Comparison of ENCODE assay signal across 8 mouse cellular contexts in the genomic region with DNA sequence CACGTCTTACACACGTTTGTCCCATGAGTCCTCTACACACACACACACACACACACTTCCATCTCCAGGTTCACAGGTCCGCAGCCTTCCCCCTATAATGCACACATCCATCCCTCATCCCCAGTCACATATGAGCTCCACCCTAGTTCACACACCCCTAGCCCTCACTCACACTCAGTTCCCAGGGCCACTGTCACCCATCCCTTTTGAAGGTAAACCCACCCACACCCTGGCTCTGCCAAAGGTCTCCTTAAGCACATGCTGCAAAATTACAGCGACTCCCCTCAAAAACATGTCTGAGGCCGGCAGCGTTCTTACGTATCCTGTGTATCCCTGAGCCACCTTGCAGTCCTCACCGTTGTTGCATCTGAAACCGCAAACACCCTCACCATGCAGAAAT. TPM values are rescaled to one million over a fixed set of nuclear protein-coding genes. Genes with fewer than 3 reads are reported as not detected.
DNase-seq lines count a peak whose midpoint lies in the region; ATAC-seq and TF ChIP-seq lines count a peak whose summit lies in the region.

No protein-coding gene starts in this region.

- DNase-seq in lung, postnatal 4 days: no peak
- DNase-seq in layer of hippocampus, postnatal 14 days (ENCODE audit: low spot score in 2 of 2): no peak
- no peak for DNase-seq in spleen, postnatal 36 days (ENCODE audit: low spot score in 2 of 2)
- no peak for DNase-seq in right cerebral cortex, adult 2 months (ENCODE audit: low spot score in 2 of 2)

- no peak for TF ChIP-seq CTCF in small intestine, adult 2 months (IDR thresholded peaks at IDR 0.05; ENCODE audit: extremely low read depth, insufficient read length, insufficient replicate concordance, low read depth, low read length)

- H3K27me3 ChIP-seq in lung, embryonic 15.5 days: peaks cover 35% of the 10 kb centered on the region
- H3K27me3 ChIP-seq in forebrain, embryonic 15.5 days: peaks cover 23% of the 10 kb centered on the region
- H3K27me3 ChIP-seq in liver, embryonic 12.5 days (replicated peaks): peaks cover 42% of the 10 kb centered on the region
- peaks cover 15% of the 10 kb centered on the region for H3K27me3 ChIP-seq in small intestine, adult 2 months (ENCODE audit: control insufficient read depth, insufficient read depth, low read length)

- H3K9ac ChIP-seq in lung, embryonic 15.5 days: 0 out of 2 replicates have a peak overlapping the region, but pooled peaks have one; percentile 2
- peak overlapping the region; percentile 45 for H3K9ac ChIP-seq in forebrain, embryonic 15.5 days (replicated peaks)
- no peak overlapping the region for H3K9ac ChIP-seq in liver, embryonic 12.5 days

- H3K27ac ChIP-seq in lung, embryonic 15.5 days: no peak overlapping the region
- no peak overlapping the region for H3K27ac ChIP-seq in forebrain, embryonic 15.5 days (replicated peaks)
- no peak overlapping the region for H3K27ac ChIP-seq in liver, embryonic 12.5 days
- no peak overlapping the region for H3K27ac ChIP-seq in small intestine, adult 2 months (ENCODE audit: insufficient read depth, low read depth, low read length)

- WGBS in lung, embryonic 15.5 days: 22% methylated on average over 9 of the region's 9 CpGs
- 33% methylated on average over 9 of the region's 9 CpGs for WGBS in forebrain, embryonic 15.5 days
- 23% methylated on average over 9 of the region's 9 CpGs for WGBS in liver, embryonic 12.5 days (ENCODE audit: insufficient replicate concordance)
- 15% methylated on average over 9 of the region's 9 CpGs for WGBS in small intestine, adult 2 months

- no peaks in the 10 kb centered on the region for H3K9me3 ChIP-seq in lung, embryonic 15.5 days
- H3K9me3 ChIP-seq in forebrain, embryonic 15.5 days: no peaks in the 10 kb centered on the region
- 0 out of 2 replicates have a peak, but pooled peaks cover 4% of the 10 kb centered on the region for H3K9me3 ChIP-seq in liver, embryonic 12.5 days (replicated peaks)

- peaks cover 18% of the 10 kb centered on the region for H3K4me1 ChIP-seq in lung, embryonic 15.5 days
- H3K4me1 ChIP-seq in forebrain, embryonic 15.5 days: peaks cover 27% of the 10 kb centered on the region
- peaks cover 26% of the 10 kb centered on the region for H3K4me1 ChIP-seq in liver, embryonic 12.5 days
- H3K4me1 ChIP-seq in small intestine, adult 2 months (ENCODE audit: control insufficient read depth, insufficient read depth, insufficient read length, low read length): peaks cover 7% of the 10 kb centered on the region

- no peaks in the 10 kb centered on the region for H3K36me3 ChIP-seq in lung, embryonic 15.5 days
- H3K36me3 ChIP-seq in forebrain, embryonic 15.5 days: no peaks in the 10 kb centered on the region
- peaks cover 10% of the 10 kb centered on the region for H3K36me3 ChIP-seq in liver, embryonic 12.5 days
- H3K36me3 ChIP-seq in small intestine, adult 2 months (ENCODE audit: control insufficient read depth, insufficient read depth, low read length): no peaks in the 10 kb centered on the region

- H3K4me3 ChIP-seq in lung, embryonic 15.5 days: no peak overlapping the region
- peak overlapping the region; percentile 41 for H3K4me3 ChIP-seq in forebrain, embryonic 15.5 days
- H3K4me3 ChIP-seq in liver, embryonic 12.5 days: peak overlapping the region; percentile 47
- peak overlapping the region; percentile 36; the same call in 1 of the 2 replicates for H3K4me3 ChIP-seq in small intestine, adult 2 months (ENCODE audit: low read depth, low read length)

- no peak for TF ChIP-seq POLR2A in small intestine, adult 2 months (IDR thresholded peaks at IDR 0.05; ENCODE audit: low read depth, low read length)

- ATAC-seq in lung, embryonic 15.5 days (ENCODE audit: borderline replicate concordance, extremely low read depth, low FRiP score, low TSS enrichment): no peak
- no peak for ATAC-seq in forebrain, embryonic 15.5 days (replicated peaks)
- no peak for ATAC-seq in liver, embryonic 12.5 days

- peak overlapping the region; percentile 55 for H3K4me2 ChIP-seq in lung, embryonic 15.5 days
- H3K4me2 ChIP-seq in forebrain, embryonic 15.5 days (replicated peaks): peak overlapping the region; percentile 55
- peak overlapping the region; percentile 71 for H3K4me2 ChIP-seq in liver, embryonic 12.5 days

RNA-seq across cellular contexts. Expression of gene Tmem91, which starts 0.7 kb away (rescaled TPM):
- polyA plus RNA-seq in lung, embryonic 15.5 days (2015; fragmentation: Nextera tagmentation; extraction: Ambion mirVana): 2.1 and 2.6 TPM in 2 replicates
- polyA plus RNA-seq in forebrain, embryonic 15.5 days (2015; fragmentation: Nextera tagmentation; extraction: Ambion mirVana): 14.4 and 17.0 TPM in 2 replicates
- 2.0 and 3.2 TPM in 2 replicates for polyA plus RNA-seq in liver, embryonic 12.5 days (2016; fragmentation: Nextera tagmentation; extraction: Ambion mirVana)
- polyA plus RNA-seq in small intestine, adult 2 months (2012; rRNA removed): 0.23 and 0.25 TPM in 2 replicates
- 10 to 100 TPM; 16.4 to 29.3 TPM for total RNA-seq in layer of hippocampus, postnatal 14 days (2021)

RNA-seq across cellular contexts. Expression of gene B9d2, which starts 6.3 kb away (rescaled TPM):
- polyA plus RNA-seq in lung, embryonic 15.5 days (2015; fragmentation: Nextera tagmentation; extraction: Ambion mirVana): 26.8 and 30.9 TPM in 2 replicates
- polyA plus RNA-seq in forebrain, embryonic 15.5 days (2015; fragmentation: Nextera tagmentation; extraction: Ambion mirVana): 39.2 and 39.4 TPM in 2 replicates
- polyA plus RNA-seq in liver, embryonic 12.5 days (2016; fragmentation: Nextera tagmentation; extraction: Ambion mirVana): 24.9 and 29.5 TPM in 2 replicates
- polyA plus RNA-seq in small intestine, adult 2 months (2012; rRNA removed): 21.8 and 33.2 TPM in 2 replicates
- 10 to 100 TPM; 21.9 to 25.3 TPM for total RNA-seq in layer of hippocampus, postnatal 14 days (2021)

RNA-seq across cellular contexts. Expression of gene Tgfb1, which starts 12.5 kb away (rescaled TPM):
- polyA plus RNA-seq in lung, embryonic 15.5 days (2015; fragmentation: Nextera tagmentation; extraction: Ambion mirVana): 2.9 and 3.5 TPM in 2 replicates
- polyA plus RNA-seq in forebrain, embryonic 15.5 days (2015; fragmentation: Nextera tagmentation; extraction: Ambion mirVana): 0.62 and 0.74 TPM in 2 replicates
- 13.6 and 14.2 TPM in 2 replicates for polyA plus RNA-seq in liver, embryonic 12.5 days (2016; fragmentation: Nextera tagmentation; extraction: Ambion mirVana)
- 20.8 and 24.4 TPM in 2 replicates for polyA plus RNA-seq in small intestine, adult 2 months (2012; rRNA removed)
- 1 to 10 TPM; 8.1 to 8.9 TPM for total RNA-seq in layer of hippocampus, postnatal 14 days (2021)

RNA-seq across cellular contexts. Expression of gene Exosc5, which starts 15.3 kb away (rescaled TPM):
- polyA plus RNA-seq in lung, embryonic 15.5 days (2015; fragmentation: Nextera tagmentation; extraction: Ambion mirVana): 75.7 and 78.7 TPM in 2 replicates
- 50.5 and 51.8 TPM in 2 replicates for polyA plus RNA-seq in forebrain, embryonic 15.5 days (2015; fragmentation: Nextera tagmentation; extraction: Ambion mirVana)
- polyA plus RNA-seq in liver, embryonic 12.5 days (2016; fragmentation: Nextera tagmentation; extraction: Ambion mirVana): 80.4 and 82.2 TPM in 2 replicates
- polyA plus RNA-seq in small intestine, adult 2 months (2012; rRNA removed): 31.7 and 64.7 TPM in 2 replicates
- 10 to 100 TPM; 29.3 to 29.8 TPM for total RNA-seq in layer of hippocampus, postnatal 14 days (2021)

RNA-seq across cellular contexts. Expression of gene Bckdha, which starts 15.5 kb away (rescaled TPM):
- 55.9 and 57.0 TPM in 2 replicates for polyA plus RNA-seq in lung, embryonic 15.5 days (2015; fragmentation: Nextera tagmentation; extraction: Ambion mirVana)
- polyA plus RNA-seq in forebrain, embryonic 15.5 days (2015; fragmentation: Nextera tagmentation; extraction: Ambion mirVana): 57.8 and 62.1 TPM in 2 replicates
- 21.0 and 21.7 TPM in 2 replicates for polyA plus RNA-seq in liver, embryonic 12.5 days (2016; fragmentation: Nextera tagmentation; extraction: Ambion mirVana)
- polyA plus RNA-seq in small intestine, adult 2 months (2012; rRNA removed): 75.8 and 98.5 TPM in 2 replicates
- 10 to 100 TPM; 38.3 to 42.6 TPM for total RNA-seq in layer of hippocampus, postnatal 14 days (2021)
